Mouse (Mus musculus): ENCODE results near the gene Sdk2. TPM values are rescaled to one million over a fixed set of nuclear protein-coding genes. Genes with fewer than 3 reads are reported as not detected.

Sdk2 gene
- total RNA-seq (2014; fragmentation: Nextera tagmentation) (not detected in 2 replicates), total RNA-seq (2017) (0.06 and 0.22 TPM in 2 replicates), polyA plus RNA-seq (2012) (0.01 TPM in 1 of 2 replicates, not detected in the other)

GRCm38 (mm10) chr11:114066951-114067762 is at the start of gene Sdk2:
Sdk2 (minus strand) TSS chr11:114067046.
- Histone ChIP-seq H3K27me3 (ENCODE audit: insufficient read depth, low read length) (no peaks in the 10 kb centered on the region), H3K36me3 (replicated peaks) (no peaks in the 10 kb centered on the region), H3K4me3 (ENCODE audit: low read depth, low read length) (no peak within 1 kb of the TSS; the same call in 1 of the 2 replicates), H3K4me1 (ENCODE audit: insufficient read depth, low read depth, low read length) (no peaks in the 10 kb centered on the region), H3K9me3 (replicated peaks) (peaks cover 90% of the 10 kb centered on the region)
- no peak for ATAC-seq (ENCODE audit: extremely low read depth, insufficient number of reproducible peaks, low FRiP score, poor library complexity, severe bottlenecking)
- TF ChIP-seq GATA2 (IDR thresholded peaks at IDR 0.05; ENCODE audit: borderline replicate concordance, low read depth, low read length) (no peak), GATA1 (IDR thresholded peaks at IDR 0.05; ENCODE audit: borderline replicate concordance, low read length) (no peak), POLR2AphosphoS5 (IDR thresholded peaks at IDR 0.05; ENCODE audit: insufficient replicate concordance, low read depth, low read length) (no peak), CTCF (IDR thresholded peaks at IDR 0.05; ENCODE audit: low read depth, low read length) (no peak), TAL1 (conservative IDR thresholded peaks at IDR 0.05; ENCODE audit: low read depth, low read length) (no peak)
- DNase-seq (ENCODE audit: low spot score) = no peak

DNA sequence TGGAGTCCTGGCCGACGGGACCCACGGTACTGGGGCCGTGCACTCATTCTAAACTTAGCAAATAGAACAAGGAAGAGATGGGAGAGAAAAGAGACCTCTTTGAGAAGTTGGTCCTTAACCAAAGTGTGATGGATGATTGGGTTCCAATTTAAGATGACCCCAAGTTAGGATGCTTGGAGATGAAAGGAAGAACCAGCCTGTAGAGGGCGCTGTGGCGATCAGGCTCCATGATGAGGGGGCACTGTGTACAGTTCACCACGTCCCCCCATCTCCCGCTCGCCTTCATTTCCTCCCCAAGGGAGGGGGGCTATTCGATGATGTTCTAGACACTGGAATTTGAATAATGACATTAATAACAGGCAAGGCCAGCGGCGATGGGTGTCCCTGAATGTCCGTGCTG is 48.2 kb upstream of the Sdk2 start:
- TF ChIP-seq POLR2AphosphoS5 (IDR thresholded peaks at IDR 0.05; ENCODE audit: insufficient replicate concordance, low read depth, low read length) = no peak
- TF ChIP-seq GATA1 (IDR thresholded peaks at IDR 0.05; ENCODE audit: borderline replicate concordance, low read length) = no peak
- TF ChIP-seq GATA2 (IDR thresholded peaks at IDR 0.05; ENCODE audit: borderline replicate concordance, low read depth, low read length) = no peak
- TF ChIP-seq TAL1 (conservative IDR thresholded peaks at IDR 0.05; ENCODE audit: low read depth, low read length) = no peak
- no peak for TF ChIP-seq CTCF (IDR thresholded peaks at IDR 0.05; ENCODE audit: low read depth, low read length)
- Histone ChIP-seq H3K4me3 (ENCODE audit: low read depth, low read length) (no peak overlapping the region), H3K27me3 (ENCODE audit: insufficient read depth, low read length) (no peaks in the 10 kb centered on the region), H3K4me1 (ENCODE audit: insufficient read depth, low read depth, low read length) (no peaks in the 10 kb centered on the region), H3K36me3 (replicated peaks) (no peaks in the 10 kb centered on the region), H3K9me3 (replicated peaks) (peaks cover 94% of the 10 kb centered on the region)
- no peak for DNase-seq (ENCODE audit: low spot score)
- no peak for ATAC-seq (ENCODE audit: extremely low read depth, insufficient number of reproducible peaks, low FRiP score, poor library complexity, severe bottlenecking)

DNA sequence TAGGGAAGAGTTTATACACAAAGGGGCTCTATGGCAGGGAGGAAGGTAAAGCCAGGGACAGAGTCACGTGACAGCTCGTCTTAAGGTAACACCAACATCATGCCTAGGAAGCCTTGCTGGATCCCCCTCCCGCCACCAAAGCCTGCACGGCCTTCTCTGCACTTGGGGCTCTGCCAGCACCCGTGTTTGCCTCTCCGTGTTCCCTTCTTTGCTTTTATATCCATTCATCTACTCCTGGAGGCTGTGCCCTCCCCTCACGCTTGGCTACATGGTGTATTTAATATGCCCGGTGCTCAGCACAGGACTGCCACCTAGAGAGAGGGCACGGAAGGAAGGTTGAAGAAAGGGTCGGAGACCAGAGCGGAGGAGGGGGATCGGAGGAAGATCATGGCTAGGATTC is 47.8 kb upstream of the Sdk2 start:
- TF ChIP-seq CTCF (IDR thresholded peaks at IDR 0.05; ENCODE audit: low read depth, low read length) (no peak), POLR2AphosphoS5 (IDR thresholded peaks at IDR 0.05; ENCODE audit: insufficient replicate concordance, low read depth, low read length) (no peak), GATA2 (IDR thresholded peaks at IDR 0.05; ENCODE audit: borderline replicate concordance, low read depth, low read length) (no peak), GATA1 (IDR thresholded peaks at IDR 0.05; ENCODE audit: borderline replicate concordance, low read length) (no peak), TAL1 (conservative IDR thresholded peaks at IDR 0.05; ENCODE audit: low read depth, low read length) (no peak)
- Histone ChIP-seq H3K9me3 (replicated peaks) (peaks cover 95% of the 10 kb centered on the region), H3K4me3 (ENCODE audit: low read depth, low read length) (no peak overlapping the region), H3K4me1 (ENCODE audit: insufficient read depth, low read depth, low read length) (no peaks in the 10 kb centered on the region), H3K36me3 (replicated peaks) (no peaks in the 10 kb centered on the region), H3K27me3 (ENCODE audit: insufficient read depth, low read length) (no peaks in the 10 kb centered on the region)
- DNase-seq (ENCODE audit: low spot score) = no peak
- no peak for ATAC-seq (ENCODE audit: extremely low read depth, insufficient number of reproducible peaks, low FRiP score, poor library complexity, severe bottlenecking)

DNA sequence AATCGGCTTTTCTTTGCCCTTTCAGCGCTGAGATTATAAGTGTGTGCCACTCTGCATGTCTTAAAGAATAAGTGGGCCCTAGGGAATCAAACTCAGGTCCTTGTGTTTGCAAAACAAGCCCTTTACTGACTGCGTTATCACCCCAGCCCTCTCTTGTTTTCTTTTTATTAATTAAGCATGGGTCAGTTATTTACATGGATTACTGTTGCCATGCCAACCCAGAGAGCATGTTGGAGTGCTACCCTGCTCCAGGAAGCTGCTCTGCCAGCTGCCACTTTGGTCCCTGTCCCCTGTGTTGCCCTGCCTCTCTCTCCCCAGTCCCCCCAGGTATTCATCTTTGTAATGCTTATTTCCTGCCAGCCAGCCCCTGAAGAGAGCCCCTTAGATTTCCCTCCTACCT is 44.0 kb upstream of the Sdk2 start:
- H3K36me3 ChIP-seq (replicated peaks) = no peaks in the 10 kb centered on the region
- H3K27me3 ChIP-seq (ENCODE audit: insufficient read depth, low read length) = no peaks in the 10 kb centered on the region
- ATAC-seq (ENCODE audit: extremely low read depth, insufficient number of reproducible peaks, low FRiP score, poor library complexity, severe bottlenecking) (no peak), DNase-seq (ENCODE audit: low spot score) (no peak)
- H3K9me3 ChIP-seq (replicated peaks) = peaks cover 84% of the 10 kb centered on the region
- TF ChIP-seq GATA2 (IDR thresholded peaks at IDR 0.05; ENCODE audit: borderline replicate concordance, low read depth, low read length) (no peak), GATA1 (IDR thresholded peaks at IDR 0.05; ENCODE audit: borderline replicate concordance, low read length) (no peak), TAL1 (conservative IDR thresholded peaks at IDR 0.05; ENCODE audit: low read depth, low read length) (no peak), POLR2AphosphoS5 (IDR thresholded peaks at IDR 0.05; ENCODE audit: insufficient replicate concordance, low read depth, low read length) (no peak), CTCF (IDR thresholded peaks at IDR 0.05; ENCODE audit: low read depth, low read length) (no peak)
- H3K4me1 ChIP-seq (ENCODE audit: insufficient read depth, low read depth, low read length) = no peaks in the 10 kb centered on the region
- H3K4me3 ChIP-seq (ENCODE audit: low read depth, low read length) = no peak overlapping the region

DNA sequence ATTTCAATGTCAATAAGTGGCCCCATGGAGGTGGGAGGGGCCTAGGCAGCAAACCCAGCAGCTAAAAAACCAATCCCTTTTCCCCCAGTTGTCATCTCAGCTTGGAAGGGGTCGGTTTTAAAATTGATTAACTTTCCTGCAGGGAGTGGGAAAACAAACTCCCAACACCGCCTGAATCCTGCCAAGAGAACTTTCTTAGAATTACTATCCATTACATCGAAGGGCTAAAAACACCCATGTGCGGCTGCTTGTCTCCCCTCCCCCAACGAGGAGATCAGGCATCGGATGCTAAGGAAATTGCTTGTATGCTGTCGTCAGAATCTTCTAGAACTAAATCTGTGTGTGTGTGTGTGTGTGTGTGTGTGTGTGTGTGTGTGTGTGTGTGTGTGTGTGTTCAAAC is 26.8 kb upstream of the Sdk2 start:
- Histone ChIP-seq H3K4me3 (ENCODE audit: low read depth, low read length) (no peak overlapping the region), H3K27me3 (ENCODE audit: insufficient read depth, low read length) (no peaks in the 10 kb centered on the region), H3K4me1 (ENCODE audit: insufficient read depth, low read depth, low read length) (no peaks in the 10 kb centered on the region), H3K36me3 (replicated peaks) (no peaks in the 10 kb centered on the region), H3K9me3 (replicated peaks) (peaks cover 73% of the 10 kb centered on the region)
- no peak for TF ChIP-seq GATA2 (IDR thresholded peaks at IDR 0.05; ENCODE audit: borderline replicate concordance, low read depth, low read length)
- TF ChIP-seq POLR2AphosphoS5 (IDR thresholded peaks at IDR 0.05; ENCODE audit: insufficient replicate concordance, low read depth, low read length) = no peak
- TF ChIP-seq CTCF (IDR thresholded peaks at IDR 0.05; ENCODE audit: low read depth, low read length) = no peak
- TF ChIP-seq GATA1 (IDR thresholded peaks at IDR 0.05; ENCODE audit: borderline replicate concordance, low read length) = no peak
- no peak for TF ChIP-seq TAL1 (conservative IDR thresholded peaks at IDR 0.05; ENCODE audit: low read depth, low read length)
- ATAC-seq (ENCODE audit: extremely low read depth, insufficient number of reproducible peaks, low FRiP score, poor library complexity, severe bottlenecking) (no peak), DNase-seq (ENCODE audit: low spot score) (no peak)

- no peaks in the 10 kb centered on the region for H3K4me1 ChIP-seq (ENCODE audit: insufficient read depth, low read depth, low read length)
- TF ChIP-seq CTCF (IDR thresholded peaks at IDR 0.05; ENCODE audit: low read depth, low read length) (no peak), GATA2 (IDR thresholded peaks at IDR 0.05; ENCODE audit: borderline replicate concordance, low read depth, low read length) (no peak), POLR2AphosphoS5 (IDR thresholded peaks at IDR 0.05; ENCODE audit: insufficient replicate concordance, low read depth, low read length) (no peak), GATA1 (IDR thresholded peaks at IDR 0.05; ENCODE audit: borderline replicate concordance, low read length) (no peak), TAL1 (conservative IDR thresholded peaks at IDR 0.05; ENCODE audit: low read depth, low read length) (no peak)
- no peaks in the 10 kb centered on the region for H3K36me3 ChIP-seq (replicated peaks)
- no peaks in the 10 kb centered on the region for H3K27me3 ChIP-seq (ENCODE audit: insufficient read depth, low read length)
- H3K9me3 ChIP-seq (replicated peaks) = peaks cover 71% of the 10 kb centered on the region
- DNase-seq (ENCODE audit: low spot score) = no peak
- ATAC-seq (ENCODE audit: extremely low read depth, insufficient number of reproducible peaks, low FRiP score, poor library complexity, severe bottlenecking) = no peak
- no peak overlapping the region for H3K4me3 ChIP-seq (ENCODE audit: low read depth, low read length)
Observed at GRCm38 (mm10) chr11:114093175-114093574, 26.3 kb upstream of the Sdk2 start.

All from G1E (cell line).